Mouse (Mus musculus): Measurements from ENCODE around the gene Slc26a8. TPM values are rescaled to one million over a fixed set of nuclear protein-coding genes. Genes with fewer than 3 reads are reported as not detected.
A peak's percentile ranks its signal among the peaks of the same experiment; 100 is the strongest.

Gene Slc26a8
- total and polyA plus RNA-seq, 3 experiments = 0.58 to 1.6 TPM; not detected in 1

DNA sequence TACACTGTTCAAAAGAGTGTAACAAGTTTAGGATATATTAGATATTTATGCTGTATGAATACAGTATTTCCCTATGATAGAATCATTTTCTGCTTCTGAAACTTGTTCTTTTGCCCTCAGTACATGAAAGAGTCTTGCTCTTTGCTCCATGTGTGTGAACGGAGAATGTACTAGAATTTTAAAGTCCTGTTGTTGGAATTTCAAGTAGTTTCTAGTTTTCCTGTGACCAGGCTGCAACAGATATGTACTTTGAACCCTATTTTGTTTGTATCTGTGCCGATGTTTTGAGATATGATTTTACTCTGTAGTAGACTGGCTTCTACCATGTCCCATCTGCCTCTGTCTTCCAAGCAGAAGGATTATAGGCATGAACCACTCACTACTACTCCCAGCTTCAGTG lies 17.8 kb upstream of the Slc26a8 start:
- DNase-seq (ENCODE audit: low read depth, low spot score) = no peak
- H3K9me3 ChIP-seq (replicated peaks; ENCODE audit: insufficient read depth, low read length) = no peaks in the 10 kb centered on the region
- peaks cover 59% of the 10 kb centered on the region for H3K79me2 ChIP-seq (ENCODE audit: control insufficient read depth, insufficient read depth, low read length, poor library complexity)
- H3K9ac ChIP-seq (ENCODE audit: control insufficient read depth, low read depth, low read length, poor library complexity, severe bottlenecking) = no peak overlapping the region
- no peak overlapping the region for H3K4me3 ChIP-seq (ENCODE audit: control insufficient read depth in 1 of 2, insufficient read depth in 1 of 2, low read depth in 2 of 2, low read length in 2 of 2)
- peaks cover 9 to 11% of the 10 kb centered on the region in 2 experiments for H3K4me1 ChIP-seq (ENCODE audit: control insufficient read depth in 1 of 2, insufficient read depth in 2 of 2, low read length in 2 of 2)
- peaks cover 2 to 30% of the 10 kb centered on the region in 2 experiments; a peak in 3 of 4 replicates for H3K36me3 ChIP-seq (ENCODE audit: control insufficient read depth in 1 of 2, insufficient read depth in 2 of 2, low read length in 2 of 2)
- TF ChIP-seq MEF2A (IDR thresholded peaks at IDR 0.05; ENCODE audit: extremely low read depth, insufficient replicate concordance, low read depth, low read length, poor library complexity, severe bottlenecking) (no peak), JUND (IDR thresholded peaks at IDR 0.05; ENCODE audit: low read depth, low read length) (no peak), CHD1 (IDR thresholded peaks at IDR 0.05; ENCODE audit: low read depth, low read length) (no peak), TCF12 (IDR thresholded peaks at IDR 0.05; ENCODE audit: low read depth, low read length) (no peak), USF1 (IDR thresholded peaks at IDR 0.05; ENCODE audit: low read depth, low read length) (no peak), NELFE (IDR thresholded peaks at IDR 0.05; ENCODE audit: low read depth, low read length) (no peak), POLR2AphosphoS2 (IDR thresholded peaks at IDR 0.05; ENCODE audit: low read length) (no peak), MXI1 (IDR thresholded peaks at IDR 0.05; ENCODE audit: low read depth, low read length) (no peak), MAX (IDR thresholded peaks at IDR 0.05; ENCODE audit: low read length) (no peak), ELF1 (IDR thresholded peaks at IDR 0.05; ENCODE audit: low read depth, low read length) (no peak), USF2 (IDR thresholded peaks at IDR 0.05; ENCODE audit: borderline replicate concordance in 1 of 2, insufficient read depth in 1 of 2, low read depth in 1 of 2, low read length in 2 of 2) (no peak), MYC (IDR thresholded peaks at IDR 0.05; ENCODE audit: low read depth, low read length) (no peak)
- H3K27me3 ChIP-seq (ENCODE audit: control insufficient read depth in 1 of 2, insufficient read depth in 2 of 2, low read length in 2 of 2) = no peaks in the 10 kb centered on the region
- no peak overlapping the region for H3K27ac ChIP-seq (ENCODE audit: control insufficient read depth, low read depth, low read length)

DNA sequence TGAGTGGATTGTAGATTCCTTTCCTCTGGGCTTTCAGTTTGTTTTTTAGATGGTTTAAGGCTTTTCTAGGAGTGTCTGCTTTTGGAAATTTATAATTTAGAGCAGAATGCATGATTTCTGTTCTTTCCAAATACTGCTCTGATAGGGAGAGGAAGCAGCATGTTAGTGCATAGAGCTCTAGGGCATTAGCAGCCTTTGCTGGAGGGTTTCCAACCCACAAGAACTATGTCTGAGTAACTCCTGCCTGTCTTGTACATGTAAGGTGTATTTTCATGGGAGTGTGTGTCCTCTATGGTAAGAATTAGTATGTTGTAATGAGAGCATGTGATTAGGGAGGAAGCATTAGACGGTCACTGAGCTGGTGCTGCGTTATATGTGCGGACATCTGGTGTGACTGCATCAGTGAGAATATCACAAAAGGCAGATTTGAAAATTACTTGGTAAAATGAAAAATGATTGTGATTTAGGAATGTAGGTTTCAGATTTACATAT lies 17.1 kb upstream of the Slc26a8 start:
- Histone ChIP-seq H3K9ac (ENCODE audit: control insufficient read depth, low read depth, low read length, poor library complexity, severe bottlenecking) (no peak overlapping the region), H3K9me3 (replicated peaks; ENCODE audit: insufficient read depth, low read length) (no peaks in the 10 kb centered on the region), H3K4me3 (ENCODE audit: control insufficient read depth in 1 of 2, insufficient read depth in 1 of 2, low read depth in 2 of 2, low read length in 2 of 2) (no peak overlapping the region), H3K27ac (ENCODE audit: control insufficient read depth, low read depth, low read length) (no peak overlapping the region), H3K36me3 (ENCODE audit: control insufficient read depth in 1 of 2, insufficient read depth in 2 of 2, low read length in 2 of 2) (peaks cover 2 to 36% of the 10 kb centered on the region in 2 experiments; a peak in 3 of 4 replicates), H3K27me3 (ENCODE audit: control insufficient read depth in 1 of 2, insufficient read depth in 2 of 2, low read length in 2 of 2) (no peaks in the 10 kb centered on the region), H3K4me1 (ENCODE audit: control insufficient read depth in 1 of 2, insufficient read depth in 2 of 2, low read length in 2 of 2) (peaks cover 11 to 14% of the 10 kb centered on the region in 2 experiments), H3K79me2 (ENCODE audit: control insufficient read depth, insufficient read depth, low read length, poor library complexity) (peaks cover 59% of the 10 kb centered on the region)
- no peak for TF ChIP-seq ZMIZ1 (IDR thresholded peaks at IDR 0.05; ENCODE audit: low read depth, low read length)
- TF ChIP-seq MXI1 (IDR thresholded peaks at IDR 0.05; ENCODE audit: low read depth, low read length) = no peak
- TF ChIP-seq MAZ (IDR thresholded peaks at IDR 0.05; ENCODE audit: low read depth, low read length) = no peak
- no peak for TF ChIP-seq ELF1 (IDR thresholded peaks at IDR 0.05; ENCODE audit: low read depth, low read length)
- no peak for TF ChIP-seq ZC3H11A (IDR thresholded peaks at IDR 0.05; ENCODE audit: low read depth, low read length)
- no peak for TF ChIP-seq CTCF (IDR thresholded peaks at IDR 0.05 in 2 of 3, conservative IDR thresholded peaks at IDR 0.05 in 1 of 3; ENCODE audit: control insufficient read depth in 1 of 3, insufficient read depth in 1 of 3, low read depth in 2 of 3, low read length in 3 of 3, poor library complexity in 1 of 3, severe bottlenecking in 1 of 3)
- no peak for TF ChIP-seq TAL1 (IDR thresholded peaks at IDR 0.05; ENCODE audit: low read length)
- no peak for TF ChIP-seq TCF12 (IDR thresholded peaks at IDR 0.05; ENCODE audit: low read depth, low read length)
- no peak for TF ChIP-seq MYB (IDR thresholded peaks at IDR 0.05; ENCODE audit: low read depth, low read length)
- no peak for TF ChIP-seq UBTF (IDR thresholded peaks at IDR 0.05; ENCODE audit: borderline replicate concordance, insufficient read depth, low read depth, low read length)
- TF ChIP-seq CHD1 (IDR thresholded peaks at IDR 0.05; ENCODE audit: low read depth, low read length) = no peak
- TF ChIP-seq NELFE (IDR thresholded peaks at IDR 0.05; ENCODE audit: low read depth, low read length) = no peak
- DNase-seq (ENCODE audit: low read depth, low spot score) = peak; percentile 43

Data from MEL (cell line).